Mouse (Mus musculus) lung, postnatal 0 days (tissue): ENCODE data around the gene Hoxd4. TPM values are rescaled to one million over a fixed set of nuclear protein-coding genes. Genes with fewer than 3 reads are reported as not detected.
A peak's percentile ranks its signal among the peaks of the same experiment; 100 is the strongest.

ENCODE experiments used
- ATAC-seq: fragments of 200-750 bp; cut with Nextera tagmentation; 2 replicates; pipeline ENCODE4 v1.8.0; 2017; ENCODE audit warnings: moderate library complexity
- DNase-seq: peaks from one replicate; pipeline ENCODE4 v3.0.0-alpha.2; 2016; ENCODE audit warnings: low spot score
- H3K27ac ChIP-seq: fragments of 300-500 bp; sonication (generic); 2 replicates; pipeline ENCODE4 v1.5.1; 2014; ENCODE audit warnings: antibody characterized with exemption, mild to moderate bottlenecking, low read length, mixed read lengths
- H3K27me3 ChIP-seq: fragments of 300-500 bp; sonication (generic); replicated peaks from 2 replicates; pipeline ENCODE4 v1.6.1; 2014; ENCODE audit warnings: low read length, mixed read lengths; ENCODE audit not compliant: insufficient read depth
- H3K36me3 ChIP-seq: fragments of 300-500 bp; sonication (generic); 2 replicates; pipeline ENCODE4 v1.6.1; 2014; ENCODE audit warnings: low read length, mixed read lengths; ENCODE audit not compliant: insufficient read depth
- H3K4me1 ChIP-seq: fragments of 300-500 bp; sonication (generic); 2 replicates; pipeline ENCODE4 v1.6.1; 2014; ENCODE audit warnings: antibody characterized with exemption, low read depth, low read length, mixed read lengths; ENCODE audit not compliant: insufficient read depth
- H3K4me2 ChIP-seq: fragments of 300-500 bp; sonication (generic); replicated peaks from 2 replicates; pipeline ENCODE4 v1.6.1; 2014; ENCODE audit warnings: low read depth, mild to moderate bottlenecking, low read length, moderate library complexity, mixed read lengths
- H3K4me3 ChIP-seq: fragments of 300-500 bp; sonication (generic); 2 replicates; pipeline ENCODE4 v1.5.1; 2014; ENCODE audit warnings: low read depth, low read length
- H3K9ac ChIP-seq: fragments of 300-500 bp; sonication (generic); replicated peaks from 2 replicates; pipeline ENCODE4 v1.6.1; 2014; ENCODE audit warnings: low read depth, mild to moderate bottlenecking
- H3K9me3 ChIP-seq: fragments of 300-500 bp; sonication (generic); 2 replicates; pipeline ENCODE4 v1.6.1; 2016; ENCODE audit warnings: low read length, mixed read lengths
- CTCF ChIP-seq: IDR thresholded peaks from 2 replicates; pipeline ENCODE4 v1.5.1; 2016; ENCODE audit warnings: antibody characterized with exemption, mild to moderate bottlenecking
- EP300 ChIP-seq: IDR thresholded peaks from 2 replicates; pipeline ENCODE4 v1.6.1; 2016; ENCODE audit warnings: antibody characterized with exemption, mild to moderate bottlenecking, control low read depth
- WGBS: fragments of 180-500 bp; shearing (Covaris S2); extraction: QIAGEN DNeasy Blood & Tissue Kit; methylation state at CpG from one replicate; pipeline ENCODE4 v1.1.7; 2014; 5-methylcytosine and 5-hydroxymethylcytosine counted together
- polyA plus RNA-seq: library from polyadenylated mRNA; unstranded; fragments of >200 nt; fragmentation: Nextera tagmentation; extraction: Ambion mirVana; gene quantifications from 2 replicates; pipeline ENCODE4 v1.2.1, GENCODE M21; 2015

Gene Hoxd4
- polyA plus RNA-seq, 1 experiment from 2014 or later = not detected

DNA sequence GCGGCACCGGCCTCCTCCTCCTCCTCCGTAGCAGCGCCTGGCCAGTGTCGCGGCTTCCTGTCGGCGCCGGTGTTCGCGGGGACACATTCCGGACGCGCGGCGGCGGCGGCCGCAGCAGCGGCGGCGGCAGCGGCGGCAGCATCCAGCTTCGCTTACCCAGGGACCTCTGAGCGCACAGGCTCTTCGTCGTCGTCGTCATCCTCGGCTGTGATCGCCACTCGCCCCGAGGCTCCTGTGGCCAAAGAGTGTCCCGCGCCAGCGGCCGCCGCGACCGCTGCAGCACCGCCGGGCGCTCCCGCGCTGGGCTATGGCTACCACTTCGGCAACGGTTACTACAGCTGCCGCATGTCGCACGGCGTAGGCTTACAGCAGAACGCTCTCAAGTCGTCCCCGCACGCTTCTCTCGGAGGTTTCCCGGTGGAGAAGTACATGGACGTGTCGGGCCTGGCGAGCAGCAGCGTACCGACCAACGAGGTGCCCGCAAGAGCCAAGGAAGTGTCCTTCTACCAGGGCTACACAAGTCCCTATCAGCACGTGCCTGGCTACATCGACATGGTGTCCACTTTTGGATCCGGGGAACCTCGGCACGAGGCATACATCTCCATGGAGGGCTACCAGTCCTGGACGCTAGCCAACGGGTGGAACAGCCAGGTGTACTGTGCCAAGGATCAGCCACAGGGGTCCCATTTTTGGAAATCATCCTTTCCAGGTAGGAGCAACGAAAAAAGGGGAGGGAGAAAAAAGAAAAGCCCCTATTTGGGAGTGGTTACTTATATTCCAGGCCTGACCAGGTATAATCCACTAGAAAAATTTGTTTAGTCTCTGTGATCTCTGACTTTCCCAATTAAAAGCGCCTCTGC lies 43.1 kb upstream of the Hoxd4 start:
- TF ChIP-seq CTCF (no peak), EP300 (no peak)
- ATAC-seq = peak; percentile 16; the same call in 1 of the 2 replicates
- peaks cover 88% of the 10 kb centered on the region for H3K27me3 ChIP-seq
- 1% methylated on average over 43 of the region's 74 CpGs for WGBS
- H3K4me3 ChIP-seq = peak overlapping the region; percentile 35
- no peak overlapping the region for H3K9ac ChIP-seq
- H3K9me3 ChIP-seq = no peaks in the 10 kb centered on the region
- H3K4me1 ChIP-seq = peaks cover 4% of the 10 kb centered on the region
- no peak overlapping the region for H3K27ac ChIP-seq
- no peak for DNase-seq
- H3K4me2 ChIP-seq = peak overlapping the region; percentile 73
- H3K36me3 ChIP-seq = no peaks in the 10 kb centered on the region

DNA sequence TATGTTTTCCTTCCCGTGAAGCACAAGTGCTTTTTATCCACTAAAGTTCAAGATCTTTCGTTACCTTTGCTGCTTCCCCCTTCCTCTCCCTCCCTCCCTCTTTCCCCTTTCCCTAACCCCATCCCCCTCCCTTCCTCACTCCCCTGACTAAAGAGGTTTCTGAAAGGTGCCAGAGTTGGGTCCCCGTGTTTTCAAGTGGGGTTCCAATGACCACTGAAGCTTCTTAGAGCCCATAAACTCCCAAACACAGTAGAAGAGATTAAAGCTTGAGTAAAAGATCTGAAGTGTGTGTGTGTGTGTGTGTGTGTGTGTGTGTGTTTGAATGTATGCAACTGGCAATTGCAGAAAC lies 42.5 kb upstream of the Hoxd4 start:
- Histone ChIP-seq H3K27ac (no peak overlapping the region), H3K9ac (no peak overlapping the region), H3K4me2 (no peak overlapping the region), H3K9me3 (no peaks in the 10 kb centered on the region), H3K4me1 (peaks cover 4% of the 10 kb centered on the region), H3K27me3 (peaks cover 89% of the 10 kb centered on the region), H3K4me3 (no peak overlapping the region), H3K36me3 (no peaks in the 10 kb centered on the region)
- DNase-seq = no peak
- TF ChIP-seq EP300 = no peak
- no peak for TF ChIP-seq CTCF
- 3% methylated on average over 3 of the region's 3 CpGs for WGBS
- no peak for ATAC-seq

DNA sequence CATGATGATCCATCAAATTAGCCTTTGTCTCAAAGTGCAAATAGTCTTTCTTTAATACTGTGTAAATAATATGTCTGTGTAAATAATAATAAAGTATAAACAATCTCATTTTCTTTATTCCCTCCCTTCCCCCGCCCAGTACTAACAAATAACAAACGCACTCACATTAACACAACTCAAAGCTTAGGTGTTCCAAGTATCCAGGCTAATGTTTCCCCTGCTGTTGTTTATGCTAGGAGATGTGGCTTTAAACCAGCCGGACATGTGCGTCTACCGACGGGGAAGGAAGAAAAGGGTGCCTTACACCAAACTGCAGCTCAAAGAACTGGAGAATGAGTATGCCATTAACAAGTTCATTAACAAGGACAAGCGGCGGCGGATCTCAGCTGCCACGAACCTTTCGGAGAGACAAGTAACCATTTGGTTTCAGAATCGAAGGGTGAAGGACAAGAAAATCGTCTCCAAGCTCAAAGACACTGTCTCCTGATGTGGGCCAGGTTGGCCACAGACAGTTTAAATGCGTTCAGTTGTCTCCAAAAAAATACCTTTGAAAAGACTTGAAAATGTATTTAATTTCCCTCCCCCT lies 42.0 kb upstream of the Hoxd4 start:
- WGBS = 3% methylated on average over 14 of the region's 14 CpGs
- peaks cover 4% of the 10 kb centered on the region for H3K4me1 ChIP-seq
- H3K9me3 ChIP-seq = no peaks in the 10 kb centered on the region
- no peaks in the 10 kb centered on the region for H3K36me3 ChIP-seq
- no peak for DNase-seq
- no peak overlapping the region for H3K4me2 ChIP-seq
- H3K9ac ChIP-seq = no peak overlapping the region
- TF ChIP-seq EP300 (no peak), CTCF (no peak)
- H3K4me3 ChIP-seq = no peak overlapping the region
- no peak for ATAC-seq
- H3K27me3 ChIP-seq = peaks cover 88% of the 10 kb centered on the region
- H3K27ac ChIP-seq = no peak overlapping the region

DNA sequence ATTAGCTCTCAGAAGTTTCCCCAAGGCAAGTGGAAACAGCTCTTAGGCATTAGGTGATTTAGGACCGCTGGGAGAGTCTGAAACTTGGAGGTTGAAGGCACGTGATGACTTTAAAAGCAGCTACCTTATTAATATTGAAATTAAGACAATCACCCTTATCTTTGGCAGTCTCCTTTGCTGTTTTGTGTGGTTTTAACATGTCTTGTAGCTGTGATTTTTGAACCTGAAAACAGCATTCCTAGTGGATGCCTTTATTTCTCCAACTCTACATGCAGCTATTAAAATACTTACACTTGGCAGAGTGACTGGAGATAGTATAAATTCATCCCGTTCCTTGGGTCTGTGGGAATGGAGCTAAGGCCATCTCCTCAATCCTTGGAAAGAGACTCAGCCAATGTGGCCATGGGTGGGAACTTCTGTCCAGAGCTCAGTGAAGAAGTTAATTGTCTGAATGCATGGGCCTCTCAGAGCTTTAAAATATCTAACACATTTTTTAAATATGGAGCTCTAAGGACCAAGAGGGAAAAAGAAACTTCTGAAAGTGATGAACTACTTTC lies 41.0 kb upstream of the Hoxd4 start:
- H3K9ac ChIP-seq = no peak overlapping the region
- no peaks in the 10 kb centered on the region for H3K9me3 ChIP-seq
- TF ChIP-seq CTCF = no peak
- TF ChIP-seq EP300 = no peak
- H3K27ac ChIP-seq = no peak overlapping the region
- no peaks in the 10 kb centered on the region for H3K36me3 ChIP-seq
- 7% methylated on average over 3 of the region's 3 CpGs for WGBS
- no peak overlapping the region for H3K4me2 ChIP-seq
- peaks cover 4% of the 10 kb centered on the region for H3K4me1 ChIP-seq
- H3K27me3 ChIP-seq = peaks cover 88% of the 10 kb centered on the region
- ATAC-seq (no peak), DNase-seq (no peak)
- H3K4me3 ChIP-seq = no peak overlapping the region

DNA sequence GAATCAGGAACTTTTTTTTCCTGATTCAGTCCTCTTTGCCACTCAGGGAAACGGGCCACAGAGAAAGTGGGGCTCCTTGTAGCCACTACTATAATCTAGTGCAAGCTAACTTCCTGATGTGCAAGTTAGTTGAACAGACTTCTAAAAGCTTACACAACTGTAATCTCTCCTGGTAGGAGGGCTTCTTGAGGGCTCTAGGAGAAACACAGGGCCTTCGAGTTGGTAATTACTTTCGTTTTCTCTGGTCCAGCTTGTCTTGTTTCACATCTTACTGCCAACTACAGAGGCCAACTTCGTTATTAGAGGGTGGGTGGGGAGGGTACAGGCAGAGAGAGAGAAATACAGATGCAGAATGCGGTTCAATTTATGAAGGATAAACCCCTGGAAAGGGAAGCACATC lies 39.9 kb upstream of the Hoxd4 start:
- Histone ChIP-seq H3K27ac (no peak overlapping the region), H3K4me2 (no peak overlapping the region; the same call in 1 of the 2 replicates), H3K9ac (no peak overlapping the region), H3K36me3 (no peaks in the 10 kb centered on the region), H3K27me3 (peaks cover 91% of the 10 kb centered on the region), H3K4me1 (peaks cover 4% of the 10 kb centered on the region), H3K4me3 (peak overlapping the region; percentile 10; the same call in 1 of the 2 replicates), H3K9me3 (no peaks in the 10 kb centered on the region)
- WGBS = 16% methylated on average over 5 of the region's 5 CpGs
- ATAC-seq (no peak), DNase-seq (no peak)
- no peak for TF ChIP-seq EP300
- TF ChIP-seq CTCF = no peak
